Mouse (Mus musculus) heart, adult 2 months (tissue): Measurements from ENCODE around the gene Ifna2. TPM values are rescaled to one million over a fixed set of nuclear protein-coding genes. Genes with fewer than 3 reads are reported as not detected.

ENCODE experiments used
- DNase-seq, 2 experiments: peaks; one replicate each; pipeline ENCODE4 v3.0.0; 2021
- H3K27ac ChIP-seq: fragments of 200-600 bp; 2 replicates; pipeline ENCODE4 v1.8.1; 2022
- H3K27me3 ChIP-seq: fragments of 200-500 bp; 2 replicates; pipeline ENCODE4 v1.6.1; 2012; ENCODE audit warnings: mild to moderate bottlenecking, low read length, inconsistent platforms, mixed read lengths; ENCODE audit not compliant: control insufficient read depth, insufficient read depth
- H3K36me3 ChIP-seq: fragments of 200-500 bp; 2 replicates; pipeline ENCODE4 v1.6.1; 2012; ENCODE audit warnings: low read length, inconsistent platforms; ENCODE audit not compliant: control insufficient read depth, insufficient read depth
- H3K4me1 ChIP-seq: fragments of 200-500 bp; 2 replicates; pipeline ENCODE4 v1.6.1; 2011; ENCODE audit warnings: low read length; ENCODE audit not compliant: control insufficient read depth, insufficient read depth
- H3K4me3 ChIP-seq: fragments of 200-600 bp; 2 replicates; pipeline ENCODE4 v1.8.1; 2022
- H3K79me2 ChIP-seq: fragments of 200-500 bp; replicated peaks from 2 replicates; pipeline ENCODE4 v1.6.1; 2012; ENCODE audit warnings: mild to moderate bottlenecking, inconsistent platforms, low read length, moderate library complexity, mixed read lengths; ENCODE audit not compliant: control insufficient read depth, insufficient read depth
- H3K9ac ChIP-seq: fragments of 200-500 bp; 2 replicates; pipeline ENCODE4 v1.6.1; 2012; ENCODE audit warnings: low read depth, mild to moderate bottlenecking, control low read depth, inconsistent platforms, low read length, mixed read lengths
- CTCF ChIP-seq: fragments of 200-600 bp; IDR thresholded peaks from 2 replicates; pipeline ENCODE4 v1.8.1; 2022; ENCODE audit warnings: antibody characterized with exemption, mild to moderate bottlenecking, moderate library complexity
- EP300 ChIP-seq: fragments of 200-500 bp; IDR thresholded peaks from 2 replicates; pipeline ENCODE4 v1.6.1; 2011; ENCODE audit warnings: low read depth, low read length, control low read depth; ENCODE audit not compliant: insufficient read depth
- POLR2A ChIP-seq: fragments of 200-500 bp; IDR thresholded peaks from 2 replicates; pipeline ENCODE4 v1.6.1; 2011; ENCODE audit warnings: mild to moderate bottlenecking, low read depth, low read length, control low read depth; ENCODE audit not compliant: insufficient read depth
- WGBS: fragments of 180-500 bp; shearing (Covaris S2); methylation state at CpG from one replicate; pipeline ENCODE4 v1.1.7; 2018; 5-methylcytosine and 5-hydroxymethylcytosine counted together
- intact Hi-C: fragments of 180-260 bp; cut with DNase I; formaldehyde crosslinking; loops from one replicate; pipeline ENCODE4 v1.15.1; 2025
- polyA plus RNA-seq: library from polyadenylated mRNA; depleted of rRNA; stranded (reverse); fragments of >200 nt; gene quantifications from 2 replicates; pipeline ENCODE4 v1.2.3, GENCODE M21; 2012
- total RNA-seq, 2 experiments: library from RNA; stranded (reverse); gene quantifications; 2 replicates each; pipeline ENCODE4 v1.2.3; 2021

The Ifna2 gene
- total and polyA plus RNA-seq, 3 experiments: not detected

DNA sequence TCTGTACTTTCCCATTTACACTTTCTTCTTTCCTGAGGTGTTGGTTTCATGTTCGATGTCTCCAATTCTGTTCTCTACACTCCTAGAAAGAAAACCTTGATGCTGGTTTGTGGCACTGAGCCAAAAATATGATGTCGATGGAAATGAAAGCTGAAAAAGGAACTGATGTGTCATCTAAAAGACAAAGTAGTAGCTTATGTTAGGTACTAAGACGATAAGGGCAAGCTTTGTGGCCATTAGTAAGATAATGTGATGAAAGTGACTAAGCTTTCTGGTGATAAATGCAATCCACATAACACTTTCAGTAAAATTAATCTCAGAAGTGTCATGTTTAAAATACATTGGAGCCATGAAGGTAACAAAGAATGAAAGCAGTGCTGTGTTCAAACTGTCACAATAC lies 2.4 kb downstream of the Ifna2 start:
- no peak for DNase-seq
- Histone ChIP-seq H3K36me3 (no peaks in the 10 kb centered on the region), H3K27me3 (no peaks in the 10 kb centered on the region), H3K4me1 (no peaks in the 10 kb centered on the region), H3K4me3 (no peak overlapping the region), H3K9ac (no peak overlapping the region), H3K27ac (no peak overlapping the region), H3K79me2 (no peaks in the 10 kb centered on the region)
- TF ChIP-seq EP300 (no peak), POLR2A (no peak), CTCF (no peak)
- WGBS: 29% methylated on average over 3 of the region's 3 CpGs
- intact Hi-C loops: loop anchor here (5.0 kb wide), 1 partner anchor 141 kb away; no protein-coding TSS in a partner anchor

DNA sequence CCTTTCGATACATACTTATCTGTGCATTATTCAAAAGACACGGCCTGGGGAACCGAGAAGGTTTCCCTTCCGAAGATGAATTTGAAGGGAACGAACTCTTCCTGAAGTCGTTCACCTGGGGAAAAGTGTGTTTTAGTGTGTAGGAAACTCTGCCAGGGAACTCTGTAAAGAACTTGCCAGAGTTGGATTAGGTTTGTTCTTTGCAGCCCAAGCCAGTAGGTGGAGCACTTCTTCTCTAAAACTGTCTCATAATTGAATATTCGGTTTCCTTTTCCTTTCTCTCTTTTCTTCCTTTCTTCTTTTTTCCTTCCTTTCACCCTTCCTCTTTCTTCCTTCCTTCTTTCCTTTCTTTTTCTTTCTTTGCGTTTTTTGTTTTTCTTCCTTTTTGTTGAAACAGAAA lies 3.4 kb downstream of the Ifna2 start:
- no peak for DNase-seq
- no peaks in the 10 kb centered on the region for H3K36me3 ChIP-seq
- 36% methylated on average over 8 of the region's 8 CpGs for WGBS
- no peaks in the 10 kb centered on the region for H3K27me3 ChIP-seq
- H3K9ac ChIP-seq: no peak overlapping the region
- intact Hi-C loops: loop anchor here (5.0 kb wide), 1 partner anchor 142 kb away; no protein-coding TSS in a partner anchor
- H3K27ac ChIP-seq: no peak overlapping the region
- H3K4me1 ChIP-seq: no peaks in the 10 kb centered on the region
- no peak for TF ChIP-seq POLR2A
- TF ChIP-seq CTCF: peak; percentile 67
- H3K4me3 ChIP-seq: no peak overlapping the region
- H3K79me2 ChIP-seq: no peaks in the 10 kb centered on the region

DNA sequence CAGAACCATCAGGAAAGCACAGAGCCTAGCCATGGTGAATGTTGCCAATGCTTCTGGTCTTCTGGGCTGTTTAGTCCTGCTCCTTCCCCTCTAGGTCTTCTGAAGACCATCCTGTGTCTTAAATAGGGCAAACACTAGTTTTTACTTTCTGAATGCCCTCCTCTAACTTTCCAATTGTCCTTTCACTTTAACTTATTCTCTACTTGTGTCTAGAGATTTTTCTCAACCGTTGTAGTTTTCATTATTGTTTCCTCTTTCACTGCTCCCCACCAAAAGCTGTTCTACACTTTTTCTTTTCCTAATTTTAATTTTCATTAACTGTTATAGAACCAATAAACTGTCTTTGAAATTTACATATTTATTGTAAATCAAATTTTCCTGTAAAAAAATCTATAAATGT lies 6.9 kb downstream of the Ifna2 start, which contains the start of gene Ifna16:
Gene Ifna16, minus strand, starts transcription at position 101 of the 400 bp plus-strand sequence.
- DNase-seq: no peak
- Histone ChIP-seq H3K36me3 (no peaks in the 10 kb centered on the region), H3K79me2 (no peaks in the 10 kb centered on the region), H3K27me3 (no peaks in the 10 kb centered on the region), H3K4me1 (no peaks in the 10 kb centered on the region), H3K4me3 (no peak within 1 kb of the TSS), H3K27ac (no peak within 1 kb of the TSS), H3K9ac (no peak within 1 kb of the TSS)
- TF ChIP-seq CTCF: no peak
- no peak for TF ChIP-seq POLR2A
- no peak for TF ChIP-seq EP300
- WGBS: 64% methylated on average over 1 of the region's 1 CpGs
- intact Hi-C loops: no loop called here

DNA sequence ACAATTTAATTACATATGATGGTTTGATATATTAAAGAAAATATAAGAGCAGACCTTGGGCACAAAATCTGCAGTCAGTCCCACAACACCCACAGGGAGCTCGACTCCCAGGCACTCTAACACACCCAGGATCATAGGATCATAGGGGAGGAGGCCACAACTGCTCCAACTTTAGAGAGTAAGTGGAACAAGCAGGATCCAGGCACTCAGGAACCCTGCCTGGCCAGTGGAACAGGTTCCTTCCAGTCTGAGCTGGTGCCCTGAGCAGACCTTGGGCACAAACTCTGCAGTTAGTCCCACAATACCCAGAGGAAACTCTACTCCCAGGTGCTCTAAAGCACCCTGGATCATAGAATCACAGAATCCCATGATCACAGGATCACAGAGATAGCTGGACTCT lies 28.3 kb downstream of the Ifna2 start:
- no peak for DNase-seq
- H3K79me2 ChIP-seq: no peaks in the 10 kb centered on the region
- TF ChIP-seq EP300 (no peak), CTCF (no peak), POLR2A (no peak)
- intact Hi-C loops: no loop called here
- no peaks in the 10 kb centered on the region for H3K36me3 ChIP-seq
- H3K27ac ChIP-seq: no peak overlapping the region
- no peak overlapping the region for H3K4me3 ChIP-seq
- 15% methylated on average over 1 of the region's 1 CpGs for WGBS
- no peaks in the 10 kb centered on the region; the same call in 1 of the 2 replicates for H3K27me3 ChIP-seq
- H3K9ac ChIP-seq: no peak overlapping the region
- H3K4me1 ChIP-seq: no peaks in the 10 kb centered on the region

DNA sequence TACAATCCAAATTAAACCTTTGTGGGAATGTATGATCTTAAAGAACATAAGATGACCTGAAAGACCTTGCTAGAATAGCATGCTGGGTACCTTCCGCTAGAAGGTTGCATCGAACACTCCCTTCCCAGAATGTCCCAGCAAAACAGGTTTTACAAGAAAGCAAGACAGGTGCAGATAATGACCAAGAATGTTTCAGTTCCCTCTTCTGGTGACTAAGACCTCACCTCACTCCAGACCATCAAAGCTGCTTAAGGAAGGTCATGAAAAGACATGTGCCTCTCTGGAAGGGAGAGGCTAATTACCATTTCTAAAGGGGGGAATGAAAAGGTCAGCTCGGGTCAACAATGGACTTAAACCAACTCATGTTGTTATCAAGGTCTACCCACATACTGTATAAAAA lies 30.1 kb downstream of the Ifna2 start:
- intact Hi-C loops: no loop called here
- H3K36me3 ChIP-seq: no peaks in the 10 kb centered on the region
- no peak overlapping the region for H3K27ac ChIP-seq
- no peak overlapping the region for H3K9ac ChIP-seq
- DNase-seq: no peak
- H3K4me3 ChIP-seq: no peak overlapping the region
- H3K79me2 ChIP-seq: no peaks in the 10 kb centered on the region
- no peak for TF ChIP-seq CTCF
- TF ChIP-seq POLR2A: no peak
- no peak for TF ChIP-seq EP300
- no peaks in the 10 kb centered on the region for H3K4me1 ChIP-seq
- 85% methylated on average over 3 of the region's 3 CpGs for WGBS
- H3K27me3 ChIP-seq: no peaks in the 10 kb centered on the region; the same call in 1 of the 2 replicates

DNA sequence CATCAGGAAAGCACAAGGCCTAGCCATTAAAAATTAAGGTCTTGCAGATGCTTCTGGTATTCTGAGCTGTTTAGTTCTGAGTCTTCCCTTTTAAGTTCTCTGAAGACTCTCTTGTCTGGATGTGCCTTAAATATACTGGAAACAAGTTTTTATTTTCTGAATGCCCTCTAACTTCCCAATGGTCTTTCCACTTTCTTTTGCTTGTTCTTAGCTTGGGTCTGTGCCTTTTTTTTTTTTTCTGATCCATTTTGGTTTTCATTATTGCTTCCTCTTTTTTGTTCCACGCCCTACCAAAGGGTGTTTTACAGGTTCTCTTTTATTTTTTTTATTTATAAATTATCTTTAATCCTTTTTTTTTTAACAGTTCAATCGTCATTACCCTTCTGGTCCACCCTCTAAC lies 39.4 kb downstream of the Ifna2 start, which contains the start of gene Ifna13:
Gene Ifna13, minus strand, starts transcription at position 101 of the 400 bp plus-strand sequence.
- TF ChIP-seq EP300: no peak
- TF ChIP-seq POLR2A: no peak
- no peak for TF ChIP-seq CTCF
- no peak within 1 kb of the TSS for H3K4me3 ChIP-seq
- no peaks in the 10 kb centered on the region for H3K79me2 ChIP-seq
- H3K27ac ChIP-seq: no peak within 1 kb of the TSS
- H3K36me3 ChIP-seq: no peaks in the 10 kb centered on the region
- no peaks in the 10 kb centered on the region for H3K4me1 ChIP-seq
- H3K27me3 ChIP-seq: no peaks in the 10 kb centered on the region
- DNase-seq: no peak
- intact Hi-C loops: no loop called here
- 56% methylated on average over 2 of the region's 2 CpGs for WGBS
- no peak within 1 kb of the TSS for H3K9ac ChIP-seq
